Mouse (Mus musculus): ENCODE results near the gene Asic2. TPM values are rescaled to one million over a fixed set of nuclear protein-coding genes. Genes with fewer than 3 reads are reported as not detected.

Asic2 gene
- polyA plus RNA-seq, 1 experiment from 2014 or later = 13.9 TPM

- no peak for ATAC-seq (replicated peaks)
These were observed 479.0 kb downstream of the Asic2 start for GRCm38 (mm10) chr11:81489144-81489735.

GRCm38 (mm10) chr11:81488681-81489080, 479.6 kb downstream of the Asic2 start:
- H3K4me2 ChIP-seq = no peak overlapping the region
- no peak overlapping the region for H3K9ac ChIP-seq
- no peaks in the 10 kb centered on the region for H3K4me1 ChIP-seq
- H3K27ac ChIP-seq = no peak overlapping the region
- no peak for ATAC-seq (replicated peaks)
- H3K4me3 ChIP-seq = no peak overlapping the region
- H3K27me3 ChIP-seq (replicated peaks) = no peaks in the 10 kb centered on the region
- WGBS = 88% methylated on average over 5 of the region's 5 CpGs
- no peaks in the 10 kb centered on the region for H3K36me3 ChIP-seq (replicated peaks)
- no peaks in the 10 kb centered on the region for H3K9me3 ChIP-seq

More at GRCm38 (mm10) chr11:81489144-81489735, 479.0 kb downstream of the Asic2 start:
- no peaks in the 10 kb centered on the region for H3K9me3 ChIP-seq
- no peak overlapping the region for H3K4me3 ChIP-seq
- H3K36me3 ChIP-seq (replicated peaks) = no peaks in the 10 kb centered on the region
- WGBS = 63% methylated on average over 1 of the region's 1 CpGs
- no peak overlapping the region for H3K9ac ChIP-seq
- H3K4me2 ChIP-seq = no peak overlapping the region
- H3K4me1 ChIP-seq = no peaks in the 10 kb centered on the region
- H3K27ac ChIP-seq = no peak overlapping the region
- H3K27me3 ChIP-seq (replicated peaks) = no peaks in the 10 kb centered on the region

- Histone ChIP-seq H3K36me3 (replicated peaks) (no peaks in the 10 kb centered on the region), H3K4me2 (no peak overlapping the region), H3K9me3 (no peaks in the 10 kb centered on the region), H3K9ac (no peak overlapping the region), H3K27me3 (replicated peaks) (no peaks in the 10 kb centered on the region), H3K4me3 (no peak overlapping the region), H3K27ac (no peak overlapping the region), H3K4me1 (no peaks in the 10 kb centered on the region)
- no peak for ATAC-seq (replicated peaks)
- 13% methylated on average over 6 of the region's 6 CpGs for WGBS
These were observed 481.9 kb downstream of the Asic2 start for GRCm38 (mm10) chr11:81486265-81486940.

GRCm38 (mm10) chr11:81481198-81481597, 487.1 kb downstream of the Asic2 start:
- no peaks in the 10 kb centered on the region for H3K4me1 ChIP-seq
- H3K27ac ChIP-seq = no peak overlapping the region
- WGBS = 29% methylated on average over 3 of the region's 3 CpGs
- no peaks in the 10 kb centered on the region for H3K9me3 ChIP-seq
- H3K4me3 ChIP-seq = no peak overlapping the region
- ATAC-seq (replicated peaks) = no peak
- H3K27me3 ChIP-seq (replicated peaks) = no peaks in the 10 kb centered on the region
- no peak overlapping the region for H3K9ac ChIP-seq
- H3K36me3 ChIP-seq (replicated peaks) = no peaks in the 10 kb centered on the region
- no peak overlapping the region for H3K4me2 ChIP-seq

GRCm38 (mm10) chr11:81476231-81476630, 492.0 kb downstream of the Asic2 start:
- Histone ChIP-seq H3K27me3 (replicated peaks) (no peaks in the 10 kb centered on the region), H3K9me3 (no peaks in the 10 kb centered on the region), H3K9ac (no peak overlapping the region), H3K36me3 (replicated peaks) (no peaks in the 10 kb centered on the region), H3K4me1 (no peaks in the 10 kb centered on the region), H3K4me2 (no peak overlapping the region), H3K27ac (no peak overlapping the region), H3K4me3 (no peak overlapping the region)
- ATAC-seq (replicated peaks) = no peak

GRCm38 (mm10) chr11:81474121-81474520, 494.1 kb downstream of the Asic2 start:
- H3K27me3 ChIP-seq (replicated peaks) = no peaks in the 10 kb centered on the region
- H3K4me3 ChIP-seq = no peak overlapping the region
- no peaks in the 10 kb centered on the region for H3K36me3 ChIP-seq (replicated peaks)
- H3K9ac ChIP-seq = no peak overlapping the region
- ATAC-seq (replicated peaks) = no peak
- H3K4me2 ChIP-seq = no peak overlapping the region
- WGBS = 73% methylated on average over 2 of the region's 2 CpGs
- no peak overlapping the region for H3K27ac ChIP-seq
- H3K9me3 ChIP-seq = no peaks in the 10 kb centered on the region
- H3K4me1 ChIP-seq = no peaks in the 10 kb centered on the region

- Histone ChIP-seq H3K27me3 (replicated peaks) (no peaks in the 10 kb centered on the region), H3K9me3 (no peaks in the 10 kb centered on the region), H3K9ac (no peak overlapping the region), H3K36me3 (replicated peaks) (no peaks in the 10 kb centered on the region), H3K4me3 (no peak overlapping the region), H3K4me2 (no peak overlapping the region), H3K27ac (no peak overlapping the region), H3K4me1 (peaks cover 5% of the 10 kb centered on the region)
- WGBS = 4% methylated on average over 5 of the region's 5 CpGs
- ATAC-seq (replicated peaks) = no peak
These were observed 506.1 kb downstream of the Asic2 start for GRCm38 (mm10) chr11:81462199-81462598.

- no peak overlapping the region for H3K4me3 ChIP-seq
- H3K36me3 ChIP-seq (replicated peaks) = no peaks in the 10 kb centered on the region
- no peaks in the 10 kb centered on the region for H3K27me3 ChIP-seq (replicated peaks)
- H3K9me3 ChIP-seq = no peaks in the 10 kb centered on the region
- no peak overlapping the region for H3K4me2 ChIP-seq
- 9% methylated on average over 4 of the region's 4 CpGs for WGBS
- no peak overlapping the region for H3K27ac ChIP-seq
- ATAC-seq (replicated peaks) = no peak
- H3K9ac ChIP-seq = no peak overlapping the region
- peaks cover 5% of the 10 kb centered on the region for H3K4me1 ChIP-seq
These were observed 506.5 kb downstream of the Asic2 start for GRCm38 (mm10) chr11:81461748-81462147.

GRCm38 (mm10) chr11:81454921-81455320, 513.3 kb downstream of the Asic2 start:
- no peaks in the 10 kb centered on the region for H3K36me3 ChIP-seq (replicated peaks)
- no peak overlapping the region for H3K27ac ChIP-seq
- ATAC-seq (replicated peaks) = no peak
- H3K4me2 ChIP-seq = no peak overlapping the region
- H3K27me3 ChIP-seq (replicated peaks) = no peaks in the 10 kb centered on the region
- H3K9me3 ChIP-seq = no peaks in the 10 kb centered on the region
- H3K9ac ChIP-seq = no peak overlapping the region
- peaks cover 16% of the 10 kb centered on the region for H3K4me1 ChIP-seq
- WGBS = 90% methylated on average over 4 of the region's 4 CpGs
- no peak overlapping the region for H3K4me3 ChIP-seq

GRCm38 (mm10) chr11:81454111-81454510, 514.1 kb downstream of the Asic2 start:
- WGBS = 7% methylated on average over 1 of the region's 1 CpGs
- Histone ChIP-seq H3K27me3 (replicated peaks) (no peaks in the 10 kb centered on the region), H3K4me3 (no peak overlapping the region), H3K4me1 (peaks cover 16% of the 10 kb centered on the region), H3K27ac (peak overlapping the region; percentile 51; the same call in 1 of the 2 replicates), H3K36me3 (replicated peaks) (no peaks in the 10 kb centered on the region), H3K9ac (no peak overlapping the region), H3K9me3 (no peaks in the 10 kb centered on the region), H3K4me2 (no peak overlapping the region)
- peak; percentile 56; the same call in 1 of the 2 replicates for ATAC-seq (replicated peaks)

GRCm38 (mm10) chr11:81449271-81449705, 519.0 kb downstream of the Asic2 start:
- H3K27ac ChIP-seq = no peak overlapping the region
- no peak overlapping the region for H3K4me2 ChIP-seq
- H3K27me3 ChIP-seq (replicated peaks) = no peaks in the 10 kb centered on the region
- H3K9ac ChIP-seq = no peak overlapping the region
- H3K9me3 ChIP-seq = no peaks in the 10 kb centered on the region
- 47% methylated on average over 3 of the region's 3 CpGs for WGBS
- ATAC-seq (replicated peaks) = no peak
- no peaks in the 10 kb centered on the region for H3K36me3 ChIP-seq (replicated peaks)
- H3K4me1 ChIP-seq = peaks cover 11% of the 10 kb centered on the region
- no peak overlapping the region for H3K4me3 ChIP-seq

GRCm38 (mm10) chr11:81446347-81446746, 521.9 kb downstream of the Asic2 start:
- no peak overlapping the region for H3K9ac ChIP-seq
- 90% methylated on average over 1 of the region's 1 CpGs for WGBS
- H3K9me3 ChIP-seq = no peaks in the 10 kb centered on the region
- no peaks in the 10 kb centered on the region for H3K27me3 ChIP-seq (replicated peaks)
- H3K4me3 ChIP-seq = no peak overlapping the region
- H3K4me2 ChIP-seq = no peak overlapping the region
- H3K36me3 ChIP-seq (replicated peaks) = no peaks in the 10 kb centered on the region
- H3K4me1 ChIP-seq = no peaks in the 10 kb centered on the region
- no peak overlapping the region for H3K27ac ChIP-seq
- ATAC-seq (replicated peaks) = no peak

- no peak overlapping the region for H3K4me2 ChIP-seq
- H3K9ac ChIP-seq = no peak overlapping the region
- no peak for ATAC-seq (replicated peaks)
- 0 out of 2 replicates have a peak, but pooled peaks cover 5% of the 10 kb centered on the region for H3K4me1 ChIP-seq
- 54% methylated on average over 14 of the region's 14 CpGs for WGBS
- H3K27me3 ChIP-seq (replicated peaks) = no peaks in the 10 kb centered on the region
- H3K27ac ChIP-seq = no peak overlapping the region
- no peaks in the 10 kb centered on the region for H3K9me3 ChIP-seq
- no peaks in the 10 kb centered on the region for H3K36me3 ChIP-seq (replicated peaks)
- H3K4me3 ChIP-seq = no peak overlapping the region
These were observed 541.4 kb downstream of the Asic2 start for GRCm38 (mm10) chr11:81426857-81427256.

All from midbrain, embryonic 15.5 days (tissue).